Mouse (Mus musculus) ovary, postnatal 14 days (tissue): ENCODE results near the gene Il16.
"Not testable (repeated sequence)": the region's sequence is repeated elsewhere in the genome, so short reads cannot be mapped to it uniquely, and the experiment has no call there.

ENCODE experiments used
- DNase-seq: peaks from one replicate; pipeline ENCODE4 v3.0.0; 2022; ENCODE audit warnings: low spot score

Il16 gene

GRCm38 (mm10) chr7:83735108-83735781, 10.3 kb downstream of the Il16 start:
- no peak for DNase-seq

GRCm38 (mm10) chr7:83734671-83735082, 10.8 kb downstream of the Il16 start:
- DNase-seq: no peak

- DNase-seq: no peak
Observed at GRCm38 (mm10) chr7:83734246-83734645, 11.3 kb downstream of the Il16 start.

- no peak for DNase-seq
Observed at GRCm38 (mm10) chr7:83732781-83733180, 12.7 kb downstream of the Il16 start.

- no peak for DNase-seq
Observed at GRCm38 (mm10) chr7:83731961-83732666, 13.4 kb downstream of the Il16 start.

GRCm38 (mm10) chr7:83731297-83731696, 14.2 kb downstream of the Il16 start:
- DNase-seq: no peak

GRCm38 (mm10) chr7:83726936-83727632, 18.4 kb downstream of the Il16 start:
- DNase-seq: no peak

GRCm38 (mm10) chr7:83725801-83726200, 19.7 kb downstream of the Il16 start:
- DNase-seq: no peak

GRCm38 (mm10) chr7:83724541-83724940, 21.0 kb downstream of the Il16 start:
- no peak for DNase-seq

- DNase-seq: no peak
Observed at GRCm38 (mm10) chr7:83723954-83724353, 21.6 kb downstream of the Il16 start.

GRCm38 (mm10) chr7:83723221-83723620, 22.3 kb downstream of the Il16 start:
- DNase-seq: no peak

- DNase-seq: no peak
Observed at GRCm38 (mm10) chr7:83722485-83722884, 23.0 kb downstream of the Il16 start.

- no peak for DNase-seq
Observed at GRCm38 (mm10) chr7:83720231-83720630, 25.3 kb downstream of the Il16 start.

GRCm38 (mm10) chr7:83717021-83717725, 28.4 kb downstream of the Il16 start:
- no peak for DNase-seq

GRCm38 (mm10) chr7:83713639-83714038, 31.9 kb downstream of the Il16 start:
- no peak for DNase-seq

- not testable (repeated sequence) for DNase-seq
Observed at GRCm38 (mm10) chr7:83711676-83712259, 33.8 kb downstream of the Il16 start.

- no peak for DNase-seq
Observed at GRCm38 (mm10) chr7:83703046-83703775, 42.3 kb downstream of the Il16 start.

GRCm38 (mm10) chr7:83699066-83699745, 46.3 kb downstream of the Il16 start:
- no peak for DNase-seq

GRCm38 (mm10) chr7:83695449-83696212, 49.9 kb downstream of the Il16 start:
- DNase-seq: peak; percentile 21
